Mouse (Mus musculus) retina, embryonic 14.5 days (tissue): ENCODE results near the gene Hectd4.

Experiments
- DNase-seq: peaks from one replicate; pipeline ENCODE4 v3.0.0-alpha.2; 2015; ENCODE audit warnings: low spot score

Hectd4 gene

DNA sequence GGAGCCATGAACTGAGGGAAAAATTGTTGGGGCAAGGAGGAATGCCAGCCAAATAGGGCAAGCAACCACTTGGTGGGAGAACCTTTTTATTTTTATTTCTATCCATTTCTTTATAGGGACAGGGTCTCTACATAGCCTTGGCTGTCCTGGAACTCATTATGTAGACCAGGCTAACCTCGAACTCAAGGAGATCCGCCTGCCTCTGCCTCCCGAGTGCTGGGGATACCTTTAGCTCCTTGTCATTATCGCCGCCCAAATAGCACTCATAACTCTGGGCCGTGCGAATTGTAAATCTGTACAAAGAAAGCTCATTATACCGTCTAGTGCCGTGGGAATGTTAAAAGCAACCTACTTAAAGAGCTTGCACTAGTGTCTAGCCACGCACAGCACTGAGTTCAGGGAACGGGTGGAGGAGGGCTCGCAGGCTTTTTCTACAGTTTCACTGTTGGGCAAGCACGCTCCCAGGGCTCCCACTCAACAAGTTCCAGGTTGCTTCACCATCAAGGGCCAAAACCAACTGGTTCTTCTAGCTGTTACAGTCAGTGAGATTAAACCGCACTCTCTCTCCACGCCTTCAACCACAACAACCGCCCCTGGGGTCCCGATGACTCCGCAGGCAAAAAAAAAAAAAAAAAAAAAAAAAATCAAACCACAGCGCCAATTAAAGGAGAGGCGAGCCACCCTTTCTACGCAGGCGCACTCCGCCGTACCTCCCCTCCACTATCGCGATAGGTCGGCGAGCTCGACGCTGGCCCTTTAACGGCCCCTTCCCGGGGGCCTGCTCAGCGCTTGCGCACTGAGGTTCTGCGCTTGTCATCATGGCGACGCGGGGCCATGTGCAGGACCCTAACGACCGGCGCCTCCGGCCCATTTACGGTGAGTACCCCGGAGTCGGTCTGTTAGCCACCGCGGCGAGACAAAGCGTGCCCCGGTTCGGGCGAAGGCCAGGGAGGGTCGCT lies 177.4 kb downstream of the Hectd4 start, which contains the start of gene Naa25:
Gene Naa25, plus strand, starts transcription at position 750 of the 959 bp plus-strand sequence.
- DNase-seq, result peak; percentile 99

- DNase-seq, result peak; percentile 53
Observed at GRCm38 (mm10) chr5:121398146-121398964, 178.3 kb downstream of the Hectd4 start.

DNA sequence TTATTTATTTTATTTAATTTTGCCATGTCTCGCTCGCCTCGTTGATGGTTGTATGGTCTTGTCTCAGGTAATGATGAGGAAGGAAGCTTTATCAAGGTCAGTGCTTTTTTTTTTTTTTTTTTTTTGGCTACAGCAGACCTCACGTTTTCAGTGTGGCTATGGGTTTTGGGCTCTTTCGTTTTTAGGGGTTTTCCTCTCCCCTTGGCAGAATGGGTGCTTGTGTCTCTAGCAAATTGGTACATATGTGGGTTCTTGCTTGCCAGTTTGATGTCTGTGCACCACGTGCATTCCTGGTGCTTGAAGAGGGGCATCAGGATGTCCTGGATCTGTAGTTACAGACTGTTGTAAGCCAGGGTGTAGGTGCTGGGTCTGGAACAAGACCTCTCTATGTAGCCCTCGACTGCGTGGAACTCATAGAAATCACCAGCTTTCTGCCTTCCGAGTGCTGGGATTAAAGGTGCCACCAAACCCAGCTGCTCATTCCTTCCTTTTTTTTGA lies 179.0 kb downstream of the Hectd4 start:
- DNase-seq, result no peak

GRCm38 (mm10) chr5:121399540-121399939 lies 179.5 kb downstream of the Hectd4 start:
- DNase-seq, result no peak

- no peak for DNase-seq
Observed at GRCm38 (mm10) chr5:121400064-121400463, 180.0 kb downstream of the Hectd4 start.

- no peak for DNase-seq
Observed at GRCm38 (mm10) chr5:121400849-121401248, 180.8 kb downstream of the Hectd4 start.

GRCm38 (mm10) chr5:121407856-121408255 lies 187.8 kb downstream of the Hectd4 start:
- DNase-seq, result no peak

DNA sequence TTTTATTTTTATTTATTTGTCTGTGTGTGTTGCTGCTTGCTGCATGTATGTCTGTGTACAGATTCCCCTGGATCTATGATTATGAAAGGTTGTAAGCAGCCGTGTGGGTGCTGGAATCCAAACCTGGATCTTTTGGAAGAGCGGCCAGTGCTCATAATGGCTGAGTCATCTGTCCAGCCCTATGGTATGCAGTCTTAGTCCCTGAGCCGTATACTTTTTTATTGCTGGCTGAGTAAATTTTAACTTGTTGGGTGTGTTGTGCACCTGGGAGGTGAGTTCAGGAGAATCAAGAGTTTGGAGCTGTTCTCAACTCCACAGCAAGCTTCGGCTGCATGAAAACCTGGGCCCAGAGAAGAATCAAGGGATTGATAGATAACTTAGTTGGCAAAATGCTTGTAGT lies 191.0 kb downstream of the Hectd4 start:
- no peak for DNase-seq
